Mouse (Mus musculus) liver, embryonic 13.5 days (tissue): ENCODE results near the gene Entpd5. TPM values are rescaled to one million over a fixed set of nuclear protein-coding genes. Genes with fewer than 3 reads are reported as not detected.
A peak's percentile ranks its signal among the peaks of the same experiment; 100 is the strongest.

Source experiments
- ATAC-seq: fragments of 200-750 bp; cut with Nextera tagmentation; 2 replicates; pipeline ENCODE4 v1.8.0; 2017; ENCODE audit warnings: low read depth, mild to moderate bottlenecking, moderate number of reproducible peaks, moderate library complexity
- DNase-seq: peaks from one replicate; pipeline ENCODE4 v3.0.0; 2022
- H3K27ac ChIP-seq: fragments of 300-500 bp; sonication (generic); 2 replicates; pipeline ENCODE4 v1.5.1; 2015; ENCODE audit warnings: moderate library complexity, mild to moderate bottlenecking, inconsistent platforms
- H3K27me3 ChIP-seq: fragments of 300-500 bp; sonication (generic); 2 replicates; pipeline ENCODE4 v1.6.1; 2015; ENCODE audit warnings: mild to moderate bottlenecking, inconsistent platforms
- H3K36me3 ChIP-seq: fragments of 300-500 bp; sonication (generic); 2 replicates; pipeline ENCODE4 v1.6.1; 2015; ENCODE audit warnings: mild to moderate bottlenecking, inconsistent platforms
- H3K4me1 ChIP-seq: fragments of 300-500 bp; sonication (generic); replicated peaks from 2 replicates; pipeline ENCODE4 v1.6.1; 2015; ENCODE audit warnings: inconsistent platforms
- H3K4me2 ChIP-seq: fragments of 300-500 bp; sonication (generic); 2 replicates; pipeline ENCODE4 v1.6.1; 2015; ENCODE audit warnings: inconsistent platforms, mild to moderate bottlenecking, moderate library complexity
- H3K4me3 ChIP-seq: fragments of 300-500 bp; sonication (generic); replicated peaks from 2 replicates; pipeline ENCODE4 v1.5.1; 2015; ENCODE audit warnings: mild to moderate bottlenecking, inconsistent platforms
- H3K9ac ChIP-seq: fragments of 300-500 bp; sonication (generic); 2 replicates; pipeline ENCODE4 v1.6.1; 2015; ENCODE audit warnings: mild to moderate bottlenecking, inconsistent platforms
- H3K9me3 ChIP-seq: fragments of 300-500 bp; sonication (generic); replicated peaks from 2 replicates; pipeline ENCODE4 v1.6.1; 2016; ENCODE audit warnings: inconsistent platforms
- WGBS: fragments of 180-500 bp; shearing (Covaris S2); methylation state at CpG from one replicate; pipeline ENCODE4 v1.1.7; 2015; ENCODE audit not compliant: insufficient replicate concordance; 5-methylcytosine and 5-hydroxymethylcytosine counted together
- polyA plus RNA-seq: library from polyadenylated mRNA; unstranded; fragments of >200 nt; fragmentation: Nextera tagmentation; extraction: Ambion mirVana; gene quantifications from 2 replicates; pipeline ENCODE4 v1.2.1, GENCODE M21; 2015

The Entpd5 gene
- polyA plus RNA-seq = 11.5 and 14.1 TPM in 2 replicates

GRCm38 (mm10) chr12:84408819-84409507, at the start of gene Entpd5, which contains the start of gene Bbof1:
Entpd5 (minus strand) TSS chr12:84409029.
Bbof1 (plus strand) TSS chr12:84409071.
- Histone ChIP-seq H3K27ac (peak within 1 kb of the TSS; percentile 75), H3K4me2 (peak within 1 kb of the TSS; percentile 98)

GRCm38 (mm10) chr12:84456911-84457310, 48.1 kb upstream of the Entpd5 start:
- 89% methylated on average over 3 of the region's 3 CpGs for WGBS
- Histone ChIP-seq H3K27me3 (no peaks in the 10 kb centered on the region), H3K27ac (no peak overlapping the region), H3K4me2 (no peak overlapping the region), H3K9ac (no peak overlapping the region), H3K36me3 (peaks cover 47% of the 10 kb centered on the region), H3K4me1 (peaks cover 24% of the 10 kb centered on the region), H3K9me3 (no peaks in the 10 kb centered on the region), H3K4me3 (no peak overlapping the region)
- ATAC-seq (no peak), DNase-seq (no peak)

More at GRCm38 (mm10) chr12:84408819-84409507, at the start of gene Entpd5, which contains the start of gene Bbof1:
- WGBS = 2% methylated on average over 59 of the region's 63 CpGs
- ATAC-seq = peak; percentile 93
- H3K9me3 ChIP-seq = no peaks in the 10 kb centered on the region
- peak within 1 kb of the TSS; percentile 87 for H3K9ac ChIP-seq
- H3K4me1 ChIP-seq = peaks cover 17% of the 10 kb centered on the region
- H3K36me3 ChIP-seq = no peaks in the 10 kb centered on the region
- DNase-seq = peak; percentile 77
- peak within 1 kb of the TSS; percentile 83 for H3K4me3 ChIP-seq
- 0 out of 2 replicates have a peak, but pooled peaks cover 4% of the 10 kb centered on the region for H3K27me3 ChIP-seq

GRCm38 (mm10) chr12:84451801-84452200, 43.0 kb upstream of the Entpd5 start:
- Histone ChIP-seq H3K9me3 (no peaks in the 10 kb centered on the region), H3K36me3 (peaks cover 6% of the 10 kb centered on the region), H3K9ac (peak overlapping the region; percentile 87), H3K27ac (peak overlapping the region; percentile 82), H3K4me1 (peaks cover 37% of the 10 kb centered on the region), H3K4me2 (peak overlapping the region; percentile 93), H3K4me3 (peak overlapping the region; percentile 87), H3K27me3 (peaks cover 12% of the 10 kb centered on the region; the same call in 1 of the 2 replicates)
- ATAC-seq (no peak), DNase-seq (no peak)
- 2% methylated on average over 11 of the region's 11 CpGs for WGBS

DNA sequence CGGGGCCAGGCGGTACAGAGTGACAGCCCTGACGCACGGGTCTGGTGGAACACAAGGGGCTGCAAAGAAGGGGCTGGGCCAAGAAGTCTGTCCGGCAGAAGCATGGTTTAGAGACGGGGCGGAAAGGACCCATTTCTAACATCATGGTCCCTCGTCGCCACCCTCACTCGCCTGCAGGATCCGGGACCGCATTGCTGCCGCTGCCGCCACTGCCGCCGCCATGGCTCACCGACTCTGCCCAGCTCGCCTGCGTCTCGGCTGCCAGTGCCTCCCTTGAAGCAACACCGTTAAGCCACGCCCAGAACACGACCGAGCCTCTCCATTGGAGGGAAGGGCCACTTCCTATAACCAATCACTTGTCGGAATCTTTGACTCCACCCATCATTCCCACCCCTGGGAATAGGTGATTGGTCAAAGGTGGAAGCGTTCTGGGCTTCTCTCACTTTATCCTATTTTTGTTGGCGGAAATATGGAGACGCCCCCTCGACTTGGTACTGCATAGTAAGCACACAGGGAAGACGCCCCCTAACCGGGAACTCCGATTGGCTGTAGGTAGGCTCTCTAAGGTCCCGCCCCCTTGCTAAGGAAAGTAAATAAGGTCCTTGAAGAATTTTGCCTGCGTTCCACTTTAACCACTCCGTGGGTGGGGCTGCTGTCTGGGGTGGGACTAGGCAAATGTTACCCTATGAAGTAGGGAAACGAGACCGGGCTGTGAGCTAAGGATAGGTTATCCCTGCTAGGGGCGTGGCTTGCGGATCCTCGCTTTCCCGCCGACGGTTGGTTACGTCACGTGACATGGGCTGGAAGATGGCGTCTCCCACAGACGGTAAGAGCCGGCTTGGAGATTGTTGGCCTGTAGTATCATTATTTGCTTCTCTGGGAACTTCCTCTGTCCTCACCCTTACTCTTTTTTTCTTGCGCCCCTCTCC, 42.2 kb upstream of the Entpd5 start, which contains the start of the genes Aldh6a1 and Lin52:
Gene Aldh6a1 (minus strand): TSS at position 287 of the 929 bp plus-strand sequence.
Gene Lin52 (plus strand): TSS at position 705 of the 929 bp plus-strand sequence.
- ATAC-seq (peak; percentile 95), DNase-seq (peak; percentile 98)
- no peaks in the 10 kb centered on the region for H3K9me3 ChIP-seq
- under 1% methylated on average over 49 of the region's 49 CpGs for WGBS
- H3K27ac ChIP-seq = peak within 1 kb of the TSS; percentile 82
- peak within 1 kb of the TSS; percentile 87 for H3K9ac ChIP-seq
- H3K4me2 ChIP-seq = peak within 1 kb of the TSS; percentile 93
- H3K36me3 ChIP-seq = 0 out of 2 replicates have a peak, but pooled peaks cover 5% of the 10 kb centered on the region
- peak within 1 kb of the TSS; percentile 87 for H3K4me3 ChIP-seq
- H3K4me1 ChIP-seq = peaks cover 37% of the 10 kb centered on the region
- peaks cover 17% of the 10 kb centered on the region; the same call in 1 of the 2 replicates for H3K27me3 ChIP-seq

GRCm38 (mm10) chr12:84450351-84450717, 41.5 kb upstream of the Entpd5 start:
- Histone ChIP-seq H3K9ac (peak overlapping the region; percentile 79), H3K27me3 (peaks cover 17% of the 10 kb centered on the region; the same call in 1 of the 2 replicates), H3K4me3 (peak overlapping the region; percentile 72), H3K27ac (peak overlapping the region; percentile 78), H3K9me3 (no peaks in the 10 kb centered on the region), H3K4me1 (peaks cover 37% of the 10 kb centered on the region), H3K36me3 (0 out of 2 replicates have a peak, but pooled peaks cover 5% of the 10 kb centered on the region), H3K4me2 (peak overlapping the region; percentile 93)
- under 1% methylated on average over 6 of the region's 6 CpGs for whole genome bisulfite sequencing
- DNase-seq (no peak), ATAC-seq (no peak)

GRCm38 (mm10) chr12:84449887-84450286, 41.1 kb upstream of the Entpd5 start:
- H3K9me3 ChIP-seq = no peaks in the 10 kb centered on the region
- peak overlapping the region; percentile 79 for H3K9ac ChIP-seq
- H3K4me3 ChIP-seq = peak overlapping the region; percentile 72
- DNase-seq (no peak), ATAC-seq (no peak)
- peaks cover 37% of the 10 kb centered on the region for H3K4me1 ChIP-seq
- 36% methylated on average over 10 of the region's 10 CpGs for WGBS
- peak overlapping the region; percentile 78; the same call in 1 of the 2 replicates for H3K27ac ChIP-seq
- H3K36me3 ChIP-seq = 0 out of 2 replicates have a peak, but pooled peaks cover under 1% of the 10 kb centered on the region
- peaks cover 17% of the 10 kb centered on the region; the same call in 1 of the 2 replicates for H3K27me3 ChIP-seq
- H3K4me2 ChIP-seq = peak overlapping the region; percentile 93

- Histone ChIP-seq H3K4me1 (peaks cover 26% of the 10 kb centered on the region), H3K36me3 (no peaks in the 10 kb centered on the region), H3K9me3 (no peaks in the 10 kb centered on the region), H3K4me3 (no peak overlapping the region), H3K9ac (no peak overlapping the region), H3K27ac (no peak overlapping the region), H3K4me2 (no peak overlapping the region), H3K27me3 (peaks cover 17% of the 10 kb centered on the region; the same call in 1 of the 2 replicates)
- no peak for ATAC-seq
- DNase-seq = no peak
- 67% methylated on average over 6 of the region's 6 CpGs for WGBS
These were observed 39.4 kb upstream of the Entpd5 start for GRCm38 (mm10) chr12:84448181-84448580.

GRCm38 (mm10) chr12:84447386-84447785, 38.6 kb upstream of the Entpd5 start:
- no peak for ATAC-seq
- H3K9ac ChIP-seq = no peak overlapping the region
- 63% methylated on average over 1 of the region's 1 CpGs for WGBS
- H3K4me3 ChIP-seq = no peak overlapping the region
- H3K27ac ChIP-seq = no peak overlapping the region
- H3K27me3 ChIP-seq = peaks cover 17% of the 10 kb centered on the region; the same call in 1 of the 2 replicates
- no peak for DNase-seq
- no peak overlapping the region for H3K4me2 ChIP-seq
- H3K4me1 ChIP-seq = peaks cover 18% of the 10 kb centered on the region
- H3K9me3 ChIP-seq = no peaks in the 10 kb centered on the region
- no peaks in the 10 kb centered on the region for H3K36me3 ChIP-seq

DNA sequence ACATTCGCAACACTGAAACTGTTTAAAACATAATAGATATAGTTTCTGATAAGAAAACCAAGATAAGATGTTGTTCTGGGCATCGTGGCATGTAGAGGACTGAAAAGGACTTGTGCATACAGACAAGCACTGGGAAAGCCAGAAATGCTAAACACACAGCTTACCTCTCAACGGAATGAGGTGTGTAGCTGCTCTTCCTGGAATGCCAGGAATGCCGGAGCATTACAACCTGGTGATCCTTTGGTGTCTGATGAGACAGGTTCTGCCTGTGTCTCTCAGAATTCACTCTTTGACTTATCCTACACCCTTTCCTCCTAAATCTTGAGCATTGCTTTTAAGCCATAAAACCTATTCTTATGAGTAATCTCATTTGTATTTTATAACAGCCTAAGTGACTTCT, 33.7 kb upstream of the Entpd5 start:
- Histone ChIP-seq H3K4me2 (no peak overlapping the region), H3K9me3 (no peaks in the 10 kb centered on the region), H3K4me3 (no peak overlapping the region), H3K9ac (no peak overlapping the region), H3K4me1 (no peaks in the 10 kb centered on the region), H3K27ac (no peak overlapping the region), H3K27me3 (peaks cover 10% of the 10 kb centered on the region; the same call in 1 of the 2 replicates), H3K36me3 (no peaks in the 10 kb centered on the region)
- no peak for DNase-seq
- 59% methylated on average over 4 of the region's 4 CpGs for WGBS
- ATAC-seq = no peak

- H3K9ac ChIP-seq = no peak overlapping the region
- no peaks in the 10 kb centered on the region for H3K36me3 ChIP-seq
- ATAC-seq = no peak
- WGBS = 38% methylated on average over 2 of the region's 2 CpGs
- DNase-seq = no peak
- no peaks in the 10 kb centered on the region for H3K27me3 ChIP-seq
- H3K4me2 ChIP-seq = no peak overlapping the region
- H3K27ac ChIP-seq = no peak overlapping the region
- H3K4me3 ChIP-seq = no peak overlapping the region
- no peaks in the 10 kb centered on the region for H3K9me3 ChIP-seq
- H3K4me1 ChIP-seq = no peaks in the 10 kb centered on the region
These were observed 29.9 kb upstream of the Entpd5 start for GRCm38 (mm10) chr12:84438697-84439096.

GRCm38 (mm10) chr12:84429825-84430224, 21.0 kb upstream of the Entpd5 start:
- H3K27ac ChIP-seq = no peak overlapping the region
- 75% methylated on average over 2 of the region's 2 CpGs for WGBS
- no peaks in the 10 kb centered on the region for H3K27me3 ChIP-seq
- DNase-seq (no peak), ATAC-seq (no peak)
- no peak overlapping the region for H3K4me2 ChIP-seq
- no peaks in the 10 kb centered on the region for H3K9me3 ChIP-seq
- H3K9ac ChIP-seq = no peak overlapping the region
- no peak overlapping the region for H3K4me3 ChIP-seq
- no peaks in the 10 kb centered on the region for H3K36me3 ChIP-seq
- no peaks in the 10 kb centered on the region for H3K4me1 ChIP-seq
